Mouse (Mus musculus) bone marrow, adult 2 months (tissue): Measurements from ENCODE around the gene Ccl28. TPM values are rescaled to one million over a fixed set of nuclear protein-coding genes. Genes with fewer than 3 reads are reported as not detected.

Experiments
- H3K27ac ChIP-seq: fragments of 200-500 bp; 2 replicates; pipeline ENCODE4 v1.5.1; 2012; ENCODE audit warnings: low read depth, mild to moderate bottlenecking, control low read depth, inconsistent platforms, low read length; ENCODE audit not compliant: control insufficient read depth, poor library complexity, insufficient read depth
- H3K4me1 ChIP-seq: fragments of 200-500 bp; 2 replicates; pipeline ENCODE4 v1.6.1; 2011; ENCODE audit warnings: low read length; ENCODE audit not compliant: control insufficient read depth, insufficient read depth
- H3K4me3 ChIP-seq: fragments of 200-500 bp; replicated peaks from 2 replicates; pipeline ENCODE3; 2011; ENCODE audit warnings: mild to moderate bottlenecking, low read depth, low read length, control low read depth; ENCODE audit not compliant: control insufficient read depth
- CTCF ChIP-seq: fragments of 200-500 bp; IDR thresholded peaks from 2 replicates; pipeline ENCODE4 v1.5.1; 2011; ENCODE audit warnings: low read length, control low read depth; ENCODE audit not compliant: control insufficient read depth, insufficient read depth
- POLR2A ChIP-seq: fragments of 200-500 bp; IDR thresholded peaks from 2 replicates; pipeline ENCODE4 v1.6.1; 2011; ENCODE audit warnings: low read depth, mild to moderate bottlenecking, control low read depth, low read length, borderline replicate concordance; ENCODE audit not compliant: control insufficient read depth
- WGBS: fragments of 180-500 bp; shearing (Covaris S2); methylation state at CpG from one replicate; pipeline ENCODE4 v1.1.7; 2018; 5-methylcytosine and 5-hydroxymethylcytosine counted together
- polyA plus RNA-seq: library from polyadenylated mRNA; stranded (reverse); fragments of >200 nt; gene quantifications from 2 replicates; pipeline ENCODE4 v1.2.4, GENCODE M21; 2011; ENCODE audit warnings: low replicate concordance; ENCODE audit not compliant: missing spikeins, insufficient read depth, insufficient read length

The Ccl28 gene
- polyA plus RNA-seq, 1 experiment, result not detected

DNA sequence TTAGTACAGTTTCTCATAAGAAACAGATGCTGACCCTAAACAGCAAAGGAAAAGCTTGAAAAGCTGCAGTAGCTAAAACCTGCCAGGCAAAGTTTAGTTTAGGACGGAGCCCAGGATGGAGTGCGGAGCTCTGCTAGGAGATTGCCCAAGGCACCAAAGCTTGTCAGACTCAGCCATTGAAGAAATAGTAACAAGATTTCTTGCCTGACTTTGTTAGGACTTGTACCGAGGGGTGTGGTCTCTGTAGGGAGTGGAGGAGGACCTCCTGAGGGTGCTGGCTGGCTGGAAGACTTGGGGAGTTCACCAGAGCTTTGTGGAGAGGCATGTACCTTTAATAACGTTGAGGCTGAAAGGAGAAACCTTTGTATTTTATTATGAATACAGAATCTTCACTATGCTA lies 72.1 kb downstream of the Ccl28 start:
- WGBS, result 77% methylated on average over 4 of the region's 4 CpGs
- H3K27ac ChIP-seq, result no peak overlapping the region
- no peak overlapping the region for H3K4me3 ChIP-seq
- H3K4me1 ChIP-seq, result no peaks in the 10 kb centered on the region; the same call in 1 of the 2 replicates
- TF ChIP-seq CTCF (no peak), POLR2A (no peak)

DNA sequence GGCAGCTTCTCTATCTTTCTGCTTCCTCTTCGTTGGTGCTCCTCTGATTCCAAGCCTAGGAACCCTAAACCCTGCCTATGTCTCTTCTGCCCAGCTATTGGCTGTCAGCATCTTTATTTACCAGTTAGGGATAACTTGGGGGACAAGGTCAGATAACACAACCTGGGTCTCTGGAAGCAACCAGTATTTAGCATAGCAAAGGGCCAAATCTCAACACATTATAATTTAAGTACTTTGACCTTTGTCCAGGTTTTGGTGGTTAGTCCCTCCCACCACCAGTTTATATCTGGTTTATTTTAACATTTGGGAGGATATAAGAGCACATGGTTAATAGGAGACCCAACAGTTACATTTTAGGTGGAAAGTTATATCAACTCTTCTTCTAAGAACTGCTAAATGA lies 72.9 kb downstream of the Ccl28 start:
- no peak overlapping the region for H3K4me3 ChIP-seq
- no peaks in the 10 kb centered on the region for H3K4me1 ChIP-seq
- TF ChIP-seq POLR2A, result no peak
- no peak for TF ChIP-seq CTCF
- WGBS, result 76% methylated on average over 1 of the region's 1 CpGs
- H3K27ac ChIP-seq, result no peak overlapping the region

DNA sequence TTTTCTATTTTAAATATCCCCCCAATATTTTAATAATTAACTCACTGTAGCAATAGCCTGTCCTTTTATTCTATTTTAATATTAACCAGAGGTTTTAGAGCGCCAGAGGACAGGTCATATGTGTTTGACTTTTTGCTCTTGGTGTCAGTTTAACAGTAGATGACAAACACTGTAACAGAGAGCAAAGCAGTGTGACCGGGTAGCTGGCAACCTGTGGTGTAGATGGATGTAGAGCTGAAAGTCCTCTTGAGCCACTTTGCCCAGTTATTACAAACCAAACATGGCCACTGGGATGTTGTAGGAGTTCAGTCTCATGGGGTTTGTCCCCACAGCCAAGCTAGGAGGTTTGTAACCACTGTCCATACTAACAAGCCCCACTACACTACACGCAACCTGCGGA lies 74.8 kb downstream of the Ccl28 start:
- no peak overlapping the region for H3K4me3 ChIP-seq
- no peaks in the 10 kb centered on the region for H3K4me1 ChIP-seq
- WGBS, result 90% methylated on average over 4 of the region's 4 CpGs
- TF ChIP-seq POLR2A, result no peak
- no peak for TF ChIP-seq CTCF
- H3K27ac ChIP-seq, result no peak overlapping the region

Other genes with a start within 250 kb of the Ccl28 start
- 22.7 and 62.0 TPM in 2 replicates for gene Paip1, start 195.2 kb upstream of the Ccl28 start, polyA plus RNA-seq
- 26.9 and 58.6 TPM in 2 replicates for gene 4833420G17Rik, start 161.1 kb upstream of the Ccl28 start, polyA plus RNA-seq
- gene Tmem267, start 135.8 kb upstream of the Ccl28 start, polyA plus RNA-seq, result 2.9 and 3.4 TPM in 2 replicates
- 0.88 TPM in 1 of 2 replicates, not detected in the other for gene 3110070M22Rik, start 135.4 kb upstream of the Ccl28 start, polyA plus RNA-seq
- 6.7 and 14.8 TPM in 2 replicates for gene Hmgcs1, start 66.6 kb downstream of the Ccl28 start, polyA plus RNA-seq
- 0.18 and 0.37 TPM in 2 replicates for gene Nim1k, start 132.1 kb downstream of the Ccl28 start, polyA plus RNA-seq
- gene Zfp131, start 167.1 kb downstream of the Ccl28 start, polyA plus RNA-seq, result 12.6 and 13.8 TPM in 2 replicates
- not detected in 2 replicates for gene AF067063, start 206.4 kb downstream of the Ccl28 start, polyA plus RNA-seq
- not detected in 2 replicates for gene D13Ertd608e, start 212.2 kb downstream of the Ccl28 start, polyA plus RNA-seq